Mouse (Mus musculus) cerebral cortex, adult 2 months (tissue): Measurements from ENCODE around the gene Tatdn2.

Experiments used
- WGBS: fragments of 180-500 bp; shearing (Covaris S2); methylation state at CpG from one replicate; pipeline ENCODE4 v1.1.7; 2018; 5-methylcytosine and 5-hydroxymethylcytosine counted together

The Tatdn2 gene

DNA sequence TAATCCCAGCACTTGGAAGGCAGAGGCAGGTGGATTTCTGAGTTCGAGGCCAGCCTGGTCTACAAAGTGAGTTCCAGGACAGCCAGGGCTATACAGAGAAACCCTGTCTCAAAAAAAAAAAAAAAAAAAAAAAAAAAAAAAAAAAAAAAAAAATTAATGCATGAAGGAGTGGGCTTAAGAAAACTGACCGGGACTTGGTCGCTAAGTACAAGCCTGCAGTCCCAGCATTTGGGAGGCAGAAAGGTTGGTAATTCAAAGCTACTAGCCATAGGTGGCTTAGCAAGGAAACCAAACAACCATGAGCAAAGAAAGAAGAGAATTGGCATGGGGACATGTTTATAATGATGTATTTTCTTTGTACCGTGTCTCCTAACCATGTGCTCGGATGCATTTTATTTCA, 16.5 kb downstream of the Tatdn2 start:
- WGBS, result 77% methylated on average over 5 of the region's 5 CpGs

DNA sequence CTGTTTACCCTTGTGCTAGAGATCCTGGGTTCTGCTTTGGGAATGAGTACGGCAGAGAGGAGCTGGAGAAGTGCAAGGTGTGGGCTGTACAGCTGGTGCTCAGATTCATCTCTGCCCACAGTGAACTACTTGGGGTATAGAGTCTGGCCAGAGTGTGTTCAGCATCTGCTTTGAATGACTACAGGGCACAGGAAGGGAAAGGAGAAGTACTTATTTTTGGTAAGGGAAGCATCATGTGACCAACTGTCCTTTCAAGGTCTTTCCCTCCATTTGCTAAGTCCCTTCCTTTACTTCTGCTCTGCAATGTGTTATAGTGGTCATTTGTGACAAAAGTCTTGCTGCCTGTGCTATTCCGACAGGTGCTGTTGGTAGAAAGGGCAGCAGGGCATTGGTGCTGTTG, 17.4 kb downstream of the Tatdn2 start:
- 61% methylated on average over 2 of the region's 2 CpGs for WGBS

DNA sequence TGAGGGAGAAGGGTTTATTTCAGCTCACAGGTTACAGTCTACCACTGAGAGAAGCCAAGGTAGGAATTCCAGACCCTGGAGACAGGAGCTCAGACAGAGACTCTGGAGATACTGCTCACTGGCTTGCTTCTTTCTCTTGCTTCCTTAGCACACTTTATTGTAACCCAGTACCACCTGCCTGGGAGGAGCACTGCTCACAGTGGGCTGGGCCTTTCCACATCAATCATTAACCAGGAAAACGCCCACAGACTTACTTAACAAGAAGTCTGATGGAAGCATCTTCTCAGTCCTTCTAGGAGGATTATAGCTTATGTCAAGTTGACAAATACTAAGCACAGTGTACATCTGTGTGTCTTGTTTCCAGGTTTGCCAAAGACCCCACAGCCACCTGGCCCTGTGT, 17.9 kb downstream of the Tatdn2 start:
- 85% methylated on average over 1 of the region's 1 CpGs for WGBS

DNA sequence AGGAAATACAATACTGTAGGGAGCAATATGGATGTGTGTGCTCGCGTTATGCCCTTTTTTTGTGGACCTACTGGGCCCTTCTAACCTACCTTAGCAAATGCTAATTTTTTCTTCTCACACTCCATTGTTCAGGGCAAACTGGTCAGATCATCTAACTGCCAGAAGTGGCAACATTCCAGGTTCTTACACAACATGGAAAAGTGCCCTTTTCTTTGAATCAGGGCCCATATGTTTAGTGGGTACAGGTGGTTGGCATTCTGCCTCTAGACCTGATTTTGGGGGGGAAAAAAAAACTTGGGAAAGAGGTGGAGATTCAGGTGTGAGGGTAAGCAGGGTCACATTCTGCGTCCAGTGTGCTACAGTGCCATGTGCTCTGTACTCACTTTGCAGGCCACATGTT, 20.7 kb downstream of the Tatdn2 start:
- 70% methylated on average over 3 of the region's 3 CpGs for WGBS

DNA sequence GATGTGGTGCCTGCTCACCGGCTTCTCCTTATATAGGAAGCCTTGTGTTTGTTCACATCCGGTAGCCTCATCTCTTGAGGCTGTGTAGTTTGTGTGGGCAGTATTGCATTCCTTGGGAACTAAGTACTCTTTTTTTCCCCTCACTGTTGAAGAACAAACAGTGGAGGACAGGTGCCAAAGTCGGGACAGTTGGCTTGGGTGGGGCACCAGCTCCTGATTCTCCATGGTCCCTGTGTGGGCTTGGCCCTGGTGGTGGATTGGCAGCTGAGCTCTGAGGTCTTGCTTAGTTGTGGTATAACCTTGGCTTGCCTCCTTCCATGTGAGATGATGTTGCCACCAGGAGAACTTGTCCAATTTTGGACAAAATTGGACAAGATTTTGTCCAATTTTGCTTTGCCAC, 23.0 kb downstream of the Tatdn2 start, which contains the start of gene Ghrl:
TSS of gene Ghrl (minus strand) at position 3 of the 400 bp plus-strand sequence.
- 76% methylated on average over 3 of the region's 3 CpGs for WGBS

DNA sequence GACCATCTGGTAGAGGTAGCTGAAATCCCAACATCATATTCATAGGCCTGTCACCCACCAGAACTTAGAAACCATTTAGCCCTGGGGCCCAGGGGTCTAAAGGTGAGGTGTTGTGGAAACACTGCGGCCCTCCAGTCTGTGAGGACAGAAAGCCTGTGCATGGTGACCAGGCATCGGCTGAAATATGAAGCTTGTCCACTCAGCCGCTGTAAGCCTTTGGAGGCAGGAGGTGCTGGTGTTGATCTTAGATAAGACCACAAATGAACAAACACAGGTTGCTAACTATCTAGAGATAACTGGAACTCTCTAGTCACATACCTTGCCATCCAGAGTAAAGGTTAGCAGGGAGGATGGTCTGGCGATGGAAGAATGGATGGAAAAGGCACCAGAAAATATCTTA, 24.2 kb downstream of the Tatdn2 start:
- WGBS, result 94% methylated on average over 4 of the region's 4 CpGs

DNA sequence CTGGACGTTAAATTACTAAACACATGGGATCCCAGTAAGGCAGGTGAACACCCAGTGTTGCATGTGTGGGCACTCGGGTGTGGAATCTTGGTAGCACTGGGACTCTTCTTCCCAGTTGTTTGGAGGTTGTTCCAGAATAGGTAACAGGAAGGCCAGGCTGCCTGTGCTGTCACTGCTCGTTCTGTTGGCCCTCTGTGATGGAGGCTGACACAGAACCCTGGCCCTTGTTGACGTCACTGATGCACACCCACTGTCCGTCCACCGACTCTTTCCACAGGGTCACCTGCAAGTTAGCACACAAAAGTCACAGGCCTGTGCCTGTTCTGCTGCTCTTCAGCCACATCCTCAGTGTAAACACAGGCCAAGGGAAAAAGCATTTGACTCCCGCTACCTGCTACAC, 31.3 kb downstream of the Tatdn2 start:
- WGBS, result 77% methylated on average over 7 of the region's 7 CpGs

DNA sequence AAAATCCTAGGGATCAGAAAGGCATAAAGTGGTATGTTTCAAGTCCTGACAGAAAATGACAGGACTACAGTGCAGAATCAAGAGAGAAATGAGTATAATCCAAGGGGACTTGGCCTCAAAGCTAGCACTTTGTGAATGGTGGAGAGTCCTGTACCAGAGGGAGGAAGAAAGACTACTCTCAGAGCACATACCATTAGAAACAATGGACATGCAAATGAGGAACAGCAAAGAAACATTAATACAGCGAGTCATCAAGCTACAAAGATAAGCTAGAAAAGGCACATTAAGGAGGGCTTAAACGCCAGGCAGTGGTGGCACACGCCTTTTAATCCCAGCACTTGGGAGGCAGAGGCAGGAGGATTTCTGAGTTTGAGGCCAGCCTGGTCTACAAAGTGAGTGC, 34.4 kb downstream of the Tatdn2 start:
- WGBS, result 86% methylated on average over 3 of the region's 3 CpGs

DNA sequence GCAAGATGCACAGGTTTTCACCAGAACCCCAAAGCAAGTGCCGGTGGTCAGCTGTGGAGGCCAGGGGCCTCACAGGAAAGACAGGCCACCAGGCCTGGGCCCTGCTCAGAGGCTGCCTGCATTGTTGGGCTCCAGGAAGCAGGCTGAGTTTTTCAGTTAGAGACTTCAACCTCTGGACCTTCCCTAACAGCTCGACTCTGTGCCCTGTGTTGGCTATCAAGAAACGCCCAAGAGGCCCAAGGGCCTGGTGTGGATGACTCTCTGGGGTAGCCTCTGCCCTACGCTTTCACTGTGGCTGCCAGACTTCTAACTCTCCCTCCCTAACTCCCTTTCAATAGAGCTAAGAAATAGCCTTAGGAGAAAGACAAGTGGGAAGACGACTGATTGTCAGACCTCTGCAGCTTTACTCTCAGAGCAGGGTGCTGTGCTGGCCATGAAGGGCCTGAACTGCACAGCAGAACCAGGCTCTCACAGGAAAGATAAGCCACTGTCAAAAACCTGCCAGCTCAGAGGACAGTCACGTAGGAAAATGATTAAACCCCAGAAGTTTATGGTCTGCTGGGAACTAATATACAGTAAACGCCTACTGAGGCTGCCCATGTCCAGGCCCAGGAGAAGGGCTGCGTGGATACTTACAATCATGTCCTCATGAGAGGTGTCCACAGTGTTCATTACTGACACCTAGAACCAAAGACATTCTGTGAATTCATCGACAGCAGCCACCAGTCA, 40.6 kb downstream of the Tatdn2 start:
- 91% methylated on average over 9 of the region's 9 CpGs for WGBS

DNA sequence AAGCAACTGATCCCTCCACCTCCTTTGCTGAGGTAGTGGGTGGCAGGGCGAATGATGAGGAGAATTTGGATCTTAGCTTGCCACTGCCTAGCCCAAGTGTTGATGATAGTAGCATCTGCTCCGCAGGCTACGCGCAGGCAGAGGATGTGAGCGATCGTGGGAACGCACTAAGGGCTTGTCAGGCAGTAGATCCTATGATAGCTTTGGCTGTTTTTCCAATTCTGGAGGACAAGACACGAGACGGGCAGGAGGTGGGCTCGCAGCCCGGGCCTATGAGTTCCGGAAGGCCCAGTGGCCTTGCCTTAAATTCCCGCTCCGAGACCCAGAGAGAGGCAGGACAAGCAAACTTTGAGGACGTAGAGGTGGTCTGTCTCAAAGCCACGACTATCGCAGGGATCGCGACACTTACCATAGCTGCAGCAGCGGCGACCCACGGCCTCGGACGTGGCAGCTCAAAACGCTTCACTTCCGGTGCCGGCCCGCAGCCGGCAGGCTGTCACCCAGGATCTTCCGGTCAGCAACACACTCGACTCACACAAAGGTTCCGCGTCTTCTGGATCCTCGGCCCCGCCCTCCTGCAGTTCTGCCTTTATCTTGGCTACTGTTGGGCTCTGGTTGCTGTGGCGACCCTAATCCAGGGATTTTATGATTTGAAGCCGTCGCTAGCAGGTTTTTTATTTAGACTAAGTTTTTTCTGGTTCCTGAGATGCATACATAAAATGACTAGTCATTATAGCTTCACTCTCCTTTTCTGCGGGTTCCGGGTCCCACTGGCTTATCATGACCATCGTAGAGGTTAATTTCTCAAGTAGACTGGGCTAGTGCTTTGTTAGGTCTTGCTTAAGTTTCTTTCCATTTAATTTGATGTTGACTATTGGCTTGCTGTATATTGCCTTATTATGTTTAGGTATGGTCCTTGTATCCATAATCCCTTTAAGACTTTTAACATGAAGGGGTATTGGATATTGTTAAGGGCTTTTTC, 43.7 kb downstream of the Tatdn2 start, which contains the start of gene Sec13:
TSS of gene Sec13 (minus strand) at position 508 of the 982 bp plus-strand sequence.
- 4% methylated on average over 41 of the region's 41 CpGs for WGBS

DNA sequence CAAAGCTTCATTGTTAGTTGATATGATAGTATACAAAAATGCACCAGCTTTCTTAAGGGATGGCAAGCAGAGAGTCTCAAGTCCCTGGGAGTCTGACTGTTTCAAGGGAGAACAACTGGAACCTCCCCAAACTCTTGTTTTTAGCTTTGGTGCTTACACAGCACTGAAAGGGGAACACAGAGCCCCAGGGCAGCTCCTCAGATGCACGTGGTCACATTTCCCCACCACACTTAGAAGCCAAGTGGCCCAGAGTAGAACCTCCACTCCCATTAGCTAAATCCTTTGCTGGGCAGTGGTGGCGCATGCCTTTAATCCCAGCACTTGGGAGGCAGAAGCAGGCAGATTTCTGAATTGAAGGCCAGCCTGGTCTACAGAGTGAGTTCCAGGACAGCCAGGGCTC, 44.6 kb downstream of the Tatdn2 start:
- 60% methylated on average over 2 of the region's 2 CpGs for WGBS

DNA sequence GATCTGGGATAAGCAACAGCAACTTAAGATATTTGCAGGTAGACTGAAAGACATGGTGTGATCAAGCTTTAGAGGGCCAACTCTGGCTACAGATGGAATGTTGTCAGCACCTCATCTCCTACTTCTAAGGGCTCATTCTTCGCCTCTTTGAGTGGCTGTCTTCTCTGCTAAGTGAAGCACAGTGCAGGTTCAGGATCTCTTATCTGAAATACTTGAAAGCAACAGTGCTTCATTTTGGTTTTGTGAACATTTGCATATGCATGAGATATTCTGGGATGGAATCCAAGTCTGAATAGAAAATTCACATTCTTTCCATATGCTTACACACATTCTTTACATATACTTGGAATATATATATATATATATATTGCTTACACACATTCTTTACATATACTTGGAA, 45.5 kb downstream of the Tatdn2 start:
- WGBS, result 51% methylated on average over 1 of the region's 1 CpGs

DNA sequence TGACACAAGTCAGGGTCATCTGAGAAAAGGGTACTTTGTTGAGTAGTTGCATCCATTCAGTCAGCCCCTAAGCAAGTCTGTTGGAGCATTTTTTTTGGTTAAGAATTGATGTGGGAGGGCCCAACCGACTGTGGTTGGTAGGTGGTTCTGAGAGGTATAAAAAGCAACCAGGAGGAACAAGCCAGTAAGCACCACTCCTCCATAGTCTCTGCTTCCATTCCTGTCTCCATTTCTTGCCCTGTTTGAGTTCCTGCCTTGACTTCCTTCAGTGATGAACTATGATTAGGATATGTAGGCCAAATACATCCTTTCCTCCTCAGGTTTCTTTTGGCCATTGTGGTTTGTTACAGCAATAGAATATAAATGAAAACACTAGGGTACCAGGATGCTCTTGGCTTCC, 46.3 kb downstream of the Tatdn2 start:
- WGBS, result 22% methylated on average over 1 of the region's 1 CpGs

DNA sequence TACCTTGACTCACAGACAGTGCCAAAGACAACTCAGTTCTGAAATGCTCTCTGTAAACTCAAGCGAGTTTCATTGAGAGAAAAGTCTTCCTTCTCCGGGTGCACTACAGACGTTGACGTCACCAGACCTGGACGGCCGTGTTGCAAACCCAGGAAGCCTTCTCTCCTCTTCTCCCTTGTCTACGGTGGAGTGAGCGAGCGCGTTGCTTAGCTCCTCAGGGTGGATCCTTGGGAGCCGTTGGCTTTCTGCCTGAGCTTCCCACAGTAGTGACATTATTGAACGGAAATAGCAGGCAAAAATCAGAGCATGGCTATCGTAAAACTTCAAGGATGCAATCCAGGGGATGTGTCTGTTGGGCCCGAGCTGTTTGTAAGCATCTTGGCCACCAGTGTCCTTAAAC, 50.4 kb downstream of the Tatdn2 start:
- 44% methylated on average over 14 of the region's 14 CpGs for WGBS

DNA sequence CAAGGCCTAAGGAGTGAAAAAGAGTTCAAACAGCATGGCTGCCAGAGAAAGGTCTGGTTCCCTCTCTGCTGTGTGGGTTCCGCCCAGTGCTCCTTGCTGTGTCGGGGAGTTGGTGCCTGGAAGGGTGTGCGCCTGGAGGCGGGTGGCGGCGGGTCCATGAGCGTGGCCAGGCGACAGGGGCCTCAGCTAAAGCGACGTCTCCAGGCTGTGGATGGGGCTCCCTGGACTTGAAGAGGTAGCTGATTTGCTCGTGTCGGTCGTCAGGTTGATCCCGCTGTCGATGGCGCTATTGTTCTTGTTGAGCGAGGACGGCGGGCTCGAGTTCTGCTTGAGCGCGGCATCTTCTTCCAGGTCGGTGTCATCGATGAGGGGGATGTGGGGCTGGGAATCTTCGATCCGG, 51.5 kb downstream of the Tatdn2 start:
- WGBS, result 37% methylated on average over 26 of the region's 26 CpGs

DNA sequence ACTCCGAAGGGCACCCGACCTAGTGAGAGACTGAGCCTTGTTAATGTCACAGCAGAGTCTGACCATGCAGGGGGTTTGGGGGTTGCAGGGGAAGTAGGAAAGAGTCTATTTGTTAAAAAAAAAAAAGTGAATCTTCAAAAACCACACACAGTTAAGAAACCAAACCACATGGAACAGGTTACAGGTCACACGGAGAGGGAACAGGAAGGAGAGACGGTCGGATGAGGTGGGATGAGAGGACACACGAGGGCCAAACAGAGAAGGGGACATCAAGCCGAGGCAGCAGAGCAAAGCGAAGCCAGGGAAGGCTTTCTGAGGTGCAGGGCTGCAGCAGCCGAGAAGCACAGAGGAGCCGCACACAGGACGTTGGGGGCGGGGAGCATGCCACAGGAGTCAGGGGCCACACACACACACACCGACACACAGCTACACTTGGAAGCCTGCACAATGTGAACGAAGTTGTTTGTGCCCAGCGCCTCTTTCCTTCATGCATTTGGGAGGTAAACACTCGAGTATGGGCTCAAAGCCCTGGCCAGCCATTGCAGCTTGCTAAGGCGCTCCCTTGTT, 52.4 kb downstream of the Tatdn2 start:
- WGBS, result 57% methylated on average over 17 of the region's 17 CpGs
